Mouse (Mus musculus) heart, postnatal 0 days (tissue): Measurements from ENCODE around the gene Gm3573. TPM values are rescaled to one million over a fixed set of nuclear protein-coding genes. Genes with fewer than 3 reads are reported as not detected.
"Not testable (repeated sequence)": the region's sequence is repeated elsewhere in the genome, so short reads cannot be mapped to it uniquely, and the experiment has no call there.

Source experiments
- ATAC-seq: fragments of 200-750 bp; cut with Nextera tagmentation; 2 replicates; pipeline ENCODE4 v1.8.0; 2017; ENCODE audit warnings: low read depth, moderate number of reproducible peaks, moderate library complexity; ENCODE audit not compliant: insufficient read depth
- DNase-seq: peaks from one replicate; pipeline ENCODE4 v3.0.0-alpha.2; 2016; ENCODE audit warnings: low spot score
- H3K27ac ChIP-seq: fragments of 300-500 bp; sonication (generic); 2 replicates; pipeline ENCODE4 v1.5.1; 2014; ENCODE audit warnings: low read depth, mild to moderate bottlenecking
- H3K27me3 ChIP-seq: fragments of 300-500 bp; sonication (generic); 2 replicates; pipeline ENCODE4 v1.6.1; 2014; ENCODE audit warnings: low read length, mixed read lengths; ENCODE audit not compliant: control insufficient read depth, insufficient read depth
- H3K36me3 ChIP-seq: fragments of 300-500 bp; sonication (generic); replicated peaks from 2 replicates; pipeline ENCODE4 v1.6.1; 2014; ENCODE audit warnings: low read length, mixed read lengths; ENCODE audit not compliant: control insufficient read depth, insufficient read depth
- H3K4me1 ChIP-seq: fragments of 300-500 bp; sonication (generic); 2 replicates; pipeline ENCODE4 v1.6.1; 2014; ENCODE audit warnings: antibody characterized with exemption; ENCODE audit not compliant: control insufficient read depth, insufficient read depth
- H3K4me2 ChIP-seq: fragments of 300-500 bp; sonication (generic); 2 replicates; pipeline ENCODE4 v1.6.1; 2014; ENCODE audit warnings: low read depth, mild to moderate bottlenecking, low read length, moderate library complexity
- H3K4me3 ChIP-seq: fragments of 300-500 bp; sonication (generic); 2 replicates; pipeline ENCODE4 v1.5.1; 2014; ENCODE audit warnings: low read depth, low read length
- H3K9ac ChIP-seq: fragments of 300-500 bp; sonication (generic); replicated peaks from 2 replicates; pipeline ENCODE4 v1.6.1; 2014; ENCODE audit warnings: low read depth, low read length, mixed read lengths
- H3K9me3 ChIP-seq: fragments of 300-500 bp; sonication (generic); replicated peaks from 2 replicates; pipeline ENCODE4 v1.6.1; 2016; ENCODE audit warnings: low read length; ENCODE audit not compliant: control insufficient read depth
- WGBS: fragments of 180-500 bp; shearing (Covaris S2); extraction: QIAGEN DNeasy Blood & Tissue Kit; methylation state at CpG from one replicate; pipeline ENCODE4 v1.1.7; 2014; 5-methylcytosine and 5-hydroxymethylcytosine counted together
- polyA plus RNA-seq: library from polyadenylated mRNA; unstranded; fragments of >200 nt; fragmentation: Nextera tagmentation; extraction: Ambion mirVana; gene quantifications from 2 replicates; pipeline ENCODE4 v1.2.1, GENCODE M21; 2015
- total RNA-seq: library from RNA; depleted of rRNA; stranded (reverse); fragments of >200 nt; gene quantifications from 2 replicates; pipeline ENCODE4 v1.2.3, GENCODE M21; 2014; ENCODE audit warnings: low replicate concordance; rRNA removed

The Gm3573 gene
- total RNA-seq (not detected in 2 replicates), polyA plus RNA-seq (not detected in 2 replicates)

- H3K27me3 ChIP-seq, H3K9me3 ChIP-seq, H3K4me1 ChIP-seq, DNase-seq, ATAC-seq, H3K27ac ChIP-seq, H3K36me3 ChIP-seq, H3K9ac ChIP-seq, H3K4me2 ChIP-seq, H3K4me3 ChIP-seq: not testable (repeated sequence)
- no CpG with 5 or more reads among the region's 1 CpGs for WGBS
These were observed at the start of gene Gm3573 for GRCm38 (mm10) chr14:42190691-42191090. Gene Gm3573, minus strand, starts transcription at chr14:42190791.

DNA sequence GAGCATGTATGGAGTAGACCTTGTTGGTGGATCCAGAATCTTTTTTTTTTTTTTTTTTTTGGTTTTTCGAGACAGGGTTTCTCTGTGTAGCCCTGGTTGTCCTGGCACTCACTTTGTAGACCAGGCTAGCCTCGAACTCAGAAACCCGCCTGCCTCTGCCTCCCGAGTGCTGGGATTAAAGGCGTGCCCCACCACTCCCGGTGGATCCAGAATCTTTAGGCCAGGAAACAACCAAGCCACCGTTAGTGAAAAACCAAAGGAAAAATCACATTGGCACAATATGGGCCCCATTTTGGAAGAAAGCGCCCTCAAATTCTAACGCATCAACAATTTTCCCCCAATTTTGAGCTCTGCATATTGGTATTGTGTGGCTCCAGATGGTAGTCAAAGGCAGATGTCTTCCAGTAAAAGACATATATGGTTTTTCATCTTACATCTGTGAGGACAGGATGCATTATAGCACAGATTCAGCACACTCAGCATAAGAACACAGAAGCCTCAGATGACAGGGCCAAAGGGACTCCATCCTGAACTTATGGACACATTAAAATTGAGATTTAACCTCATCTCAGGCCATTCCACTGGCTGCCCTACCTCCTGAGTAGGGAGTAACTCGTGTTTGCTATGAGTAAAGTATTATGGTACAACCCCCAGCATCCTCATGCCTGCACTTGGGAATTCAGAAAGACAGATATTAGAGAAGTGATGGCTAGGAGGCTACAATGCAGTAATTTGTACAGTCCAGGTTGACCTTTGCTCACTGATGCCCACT lies 26.4 kb upstream of the Gm3573 start:
- H3K4me2 ChIP-seq, H3K36me3 ChIP-seq, H3K27ac ChIP-seq, ATAC-seq, H3K27me3 ChIP-seq, H3K4me1 ChIP-seq, H3K9ac ChIP-seq, DNase-seq, H3K4me3 ChIP-seq, H3K9me3 ChIP-seq: not testable (repeated sequence)
- 65% methylated on average over 8 of the region's 10 CpGs for WGBS

- not testable (repeated sequence) for H3K36me3 ChIP-seq, H3K27me3 ChIP-seq, H3K9me3 ChIP-seq, H3K4me1 ChIP-seq, ATAC-seq, DNase-seq, H3K27ac ChIP-seq, H3K9ac ChIP-seq, H3K4me2 ChIP-seq, H3K4me3 ChIP-seq
- WGBS: 54% methylated on average over 3 of the region's 3 CpGs
These were observed 6.7 kb downstream of the Gm3573 start for GRCm38 (mm10) chr14:42183936-42184335.

DNA sequence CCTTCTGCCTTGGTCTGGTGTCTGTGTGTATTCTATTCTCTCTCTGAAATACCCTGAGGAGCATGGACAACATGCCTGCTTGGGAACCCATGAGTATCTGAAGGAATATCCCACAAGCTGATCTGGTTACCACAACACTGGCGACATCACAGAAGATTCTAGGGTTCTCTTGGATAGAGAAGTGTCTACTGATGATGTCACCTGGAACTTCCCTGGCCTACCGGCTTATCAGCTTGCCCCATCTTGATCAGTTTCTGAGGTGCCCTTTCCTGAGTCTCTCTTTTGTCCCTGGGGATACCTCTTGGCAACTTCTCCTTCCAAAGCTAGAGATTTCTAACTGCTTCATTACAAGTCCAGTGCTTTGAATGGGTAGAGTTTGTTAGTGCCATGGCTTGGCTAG lies 28.1 kb downstream of the Gm3573 start, which contains the start of gene Gm17027:
Gm17027 (minus strand) TSS at position 101 of the 400 bp plus-strand sequence.
- not testable (repeated sequence) for DNase-seq, H3K27me3 ChIP-seq, H3K4me2 ChIP-seq, H3K9me3 ChIP-seq, H3K36me3 ChIP-seq, H3K4me1 ChIP-seq, H3K4me3 ChIP-seq, H3K27ac ChIP-seq, H3K9ac ChIP-seq, ATAC-seq
- 62% methylated on average over 1 of the region's 2 CpGs for WGBS

Other genes with a start within 250 kb of the Gm3573 start
- gene 1700024B05Rik, start 246.8 kb downstream of the Gm3573 start, total RNA-seq: not detected in 2 replicates
- gene 1700024B05Rik, start 246.8 kb downstream of the Gm3573 start, polyA plus RNA-seq: not detected in 2 replicates
- gene Gm6401, start 222.9 kb downstream of the Gm3573 start, total RNA-seq: not detected in 2 replicates
- not detected in 2 replicates for gene Gm6401, start 222.9 kb downstream of the Gm3573 start, polyA plus RNA-seq
- gene Gm3543, start 207.5 kb downstream of the Gm3573 start, total RNA-seq: not detected in 2 replicates
- not detected in 2 replicates for gene Gm3543, start 207.5 kb downstream of the Gm3573 start, polyA plus RNA-seq
- not detected in 2 replicates for gene Gm7951, start 73.4 kb downstream of the Gm3573 start, total RNA-seq
- not detected in 2 replicates for gene Gm7951, start 73.4 kb downstream of the Gm3573 start, polyA plus RNA-seq
- not detected in 2 replicates for gene Gm17027, start 28.2 kb downstream of the Gm3573 start, total RNA-seq
- gene Gm17027, start 28.2 kb downstream of the Gm3573 start, polyA plus RNA-seq: not detected in 2 replicates
- gene Gm17026, start 69.3 kb upstream of the Gm3573 start, total RNA-seq: not detected in 2 replicates
- gene Gm17026, start 69.3 kb upstream of the Gm3573 start, polyA plus RNA-seq: not detected in 2 replicates
- gene Gm9611, start 106.6 kb upstream of the Gm3573 start, total RNA-seq: not detected in 2 replicates
- gene Gm9611, start 106.6 kb upstream of the Gm3573 start, polyA plus RNA-seq: not detected in 2 replicates
- not detected in 2 replicates for gene Gm7995, start 119.4 kb upstream of the Gm3573 start, total RNA-seq
- not detected in 2 replicates for gene Gm7995, start 119.4 kb upstream of the Gm3573 start, polyA plus RNA-seq
- gene Gm8005, start 248.9 kb upstream of the Gm3573 start, total RNA-seq: not detected in 2 replicates
- gene Gm8005, start 248.9 kb upstream of the Gm3573 start, polyA plus RNA-seq: not detected in 2 replicates